Mouse (Mus musculus) activated CD4-positive, CD25-positive, alpha-beta regulatory T cell, adult 4 months (primary cell): Measurements from ENCODE around the gene Tspan18. TPM values are rescaled to one million over a fixed set of nuclear protein-coding genes. Genes with fewer than 3 reads are reported as not detected.

Experiments
- ATAC-seq: one replicate; pipeline ENCODE4 v1.8.0; 2017
- polyA plus RNA-seq, 2 experiments: library from polyadenylated mRNA; unstranded; fragments of 100-300 nt; shearing (Covaris generic); gene quantifications; one replicate each; pipeline ENCODE4 v1.2.1; 2017

The Tspan18 gene
- polyA plus RNA-seq, 2 experiments from 2014 or later = 0.54 TPM; not detected in 1

DNA sequence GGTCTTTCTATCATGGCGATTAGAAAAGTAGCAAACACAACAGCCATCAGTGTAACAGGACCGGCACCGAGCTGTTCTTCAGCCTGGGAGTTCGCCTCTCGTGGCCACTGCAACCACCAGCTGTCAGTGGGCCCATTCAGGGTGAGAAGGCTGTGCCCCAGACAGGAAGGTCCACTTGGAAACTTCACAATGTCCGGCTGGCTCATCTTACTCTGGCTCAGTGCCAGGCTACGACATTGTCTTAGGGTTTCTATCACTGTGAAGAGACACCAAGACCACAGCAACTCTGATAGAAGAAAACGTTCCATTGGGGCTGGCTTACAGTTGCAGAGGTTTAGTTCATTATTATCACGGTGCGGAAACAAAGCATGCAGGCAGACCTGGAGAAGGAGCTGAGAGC, 45.1 kb downstream of the Tspan18 start:
- no peak for ATAC-seq

DNA sequence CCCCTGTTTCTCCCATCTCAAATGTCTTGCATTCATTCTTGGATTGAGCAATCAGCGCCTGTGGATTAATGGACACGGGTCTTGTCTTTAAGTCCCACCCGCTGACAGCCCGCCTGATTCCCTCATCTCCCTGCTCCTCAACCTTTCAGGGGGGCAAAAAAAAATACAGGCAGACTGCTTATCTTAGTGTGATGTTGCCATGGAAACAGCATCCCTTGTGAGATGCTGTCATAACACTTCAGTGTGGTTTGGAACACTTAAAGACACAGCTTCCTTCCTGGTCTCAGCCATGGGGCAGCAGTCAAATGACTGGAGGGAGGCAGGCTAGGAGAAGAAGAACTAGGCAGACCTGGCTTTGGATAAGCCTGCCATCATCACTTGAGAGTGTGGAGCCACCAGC, 47.0 kb downstream of the Tspan18 start:
- no peak for ATAC-seq

DNA sequence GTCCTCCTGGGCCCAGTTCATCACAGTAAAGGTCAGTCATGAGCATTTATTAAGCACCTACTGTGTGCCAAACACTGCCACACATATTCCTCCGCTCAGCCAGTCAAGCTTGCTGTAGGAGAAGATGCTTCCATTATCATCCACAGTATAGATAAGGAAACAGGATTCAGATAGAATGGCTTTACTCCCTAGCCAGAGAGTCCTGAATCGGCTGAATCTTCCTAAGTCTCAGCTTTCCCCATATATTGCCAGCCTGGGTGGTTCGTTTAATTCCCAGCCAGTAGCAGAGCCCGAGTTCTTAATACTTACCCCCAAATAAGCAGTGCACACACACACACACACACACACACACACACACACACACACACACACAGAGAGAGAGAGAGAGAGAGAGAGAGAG, 47.6 kb downstream of the Tspan18 start:
- ATAC-seq = no peak

DNA sequence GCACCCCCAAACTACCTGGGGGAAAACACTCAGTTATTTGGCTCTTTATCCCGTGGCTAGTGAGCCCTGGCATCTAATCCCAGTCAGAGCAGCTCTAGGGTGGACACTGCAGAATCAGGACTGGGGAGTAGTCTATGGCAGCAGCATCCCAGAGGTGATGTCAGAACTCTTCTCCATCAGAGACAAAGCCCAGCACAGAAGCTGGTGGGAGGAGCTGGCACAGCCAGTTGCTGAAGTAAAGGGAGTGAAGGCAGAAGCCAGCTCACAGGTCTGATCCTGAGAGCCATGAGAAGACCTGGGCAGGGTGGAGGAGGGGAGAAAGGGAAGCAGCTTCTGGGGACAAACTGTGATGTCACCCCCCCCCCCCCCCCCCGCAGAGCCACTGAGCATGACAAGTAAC, 48.0 kb downstream of the Tspan18 start:
- no peak for ATAC-seq

DNA sequence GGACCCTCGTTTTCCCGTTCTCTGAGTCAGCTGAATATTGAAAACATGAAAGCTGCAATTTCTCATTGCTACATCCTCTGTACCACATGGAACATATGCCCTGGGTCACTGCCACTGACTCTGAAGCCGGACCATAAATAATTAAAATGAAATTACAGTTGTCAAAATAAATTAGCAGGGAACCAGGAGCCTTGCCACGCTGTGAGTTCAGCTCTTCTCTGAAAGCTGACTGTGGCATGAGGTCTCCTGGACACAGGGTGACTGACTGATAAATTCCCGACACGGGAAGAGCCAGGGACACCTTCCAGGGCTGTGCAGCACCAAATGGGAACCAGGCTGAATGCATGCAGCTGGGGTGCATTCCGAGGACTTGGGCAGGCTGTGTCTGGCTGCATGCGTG, 48.5 kb downstream of the Tspan18 start:
- no peak for ATAC-seq

DNA sequence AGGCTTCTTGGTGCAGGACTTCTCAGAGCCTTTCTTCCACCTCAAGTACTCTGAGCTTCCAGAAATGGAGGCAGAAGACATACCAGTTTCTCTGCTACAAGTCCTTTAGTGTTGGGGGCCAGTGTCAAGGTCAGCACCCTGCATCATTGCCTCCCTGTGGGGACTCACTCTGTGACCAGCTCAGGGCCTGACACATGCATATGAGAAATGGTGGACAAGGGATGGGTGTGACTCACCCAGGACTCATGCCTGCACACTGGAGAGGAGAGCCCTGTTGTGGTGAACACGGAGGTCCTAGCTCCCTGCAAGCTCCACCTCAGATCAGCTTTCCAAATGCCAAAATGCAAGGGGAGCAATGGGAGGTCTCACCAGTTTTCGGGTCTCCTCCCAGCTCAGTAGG, 49.7 kb downstream of the Tspan18 start:
- no peak for ATAC-seq

DNA sequence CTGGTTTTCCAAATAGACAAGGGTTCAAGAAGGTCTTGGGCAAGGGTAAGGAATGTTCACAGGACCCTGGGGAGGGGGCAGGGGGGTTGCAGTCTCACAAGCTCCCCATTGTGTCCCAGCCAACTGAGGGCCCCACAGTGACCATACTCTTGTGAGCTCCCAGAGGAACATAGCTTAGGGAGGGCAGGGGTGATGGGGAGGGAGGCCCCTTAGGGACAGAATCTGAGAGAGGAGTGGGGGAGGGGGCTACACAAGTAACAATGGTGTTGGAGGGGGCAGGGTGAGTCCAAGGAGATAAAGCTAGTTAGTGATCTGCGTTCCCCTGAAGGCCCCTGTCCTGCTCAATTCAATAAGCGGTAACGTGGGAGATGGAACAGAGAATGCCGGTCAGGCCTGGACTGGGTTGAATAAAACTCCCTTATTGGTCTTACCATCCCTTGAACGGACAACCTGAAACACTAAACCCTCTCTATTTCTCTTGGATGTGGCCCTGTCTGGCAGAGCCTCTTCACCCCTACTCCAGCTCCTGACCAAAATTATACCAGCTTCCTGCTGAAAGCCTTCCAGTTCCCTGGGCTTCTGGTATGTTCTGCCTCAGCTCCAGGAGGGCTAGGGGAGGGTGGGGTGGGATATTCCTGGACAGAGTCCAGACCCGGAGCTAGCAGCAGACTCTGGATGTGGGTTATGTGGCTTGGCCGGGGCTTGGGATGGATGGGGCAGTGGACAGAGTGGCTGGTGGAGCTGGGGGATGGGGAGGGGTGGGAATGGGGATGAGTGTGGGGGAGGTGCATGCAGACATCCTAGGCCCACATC, 50.6 kb downstream of the Tspan18 start:
- no peak for ATAC-seq

DNA sequence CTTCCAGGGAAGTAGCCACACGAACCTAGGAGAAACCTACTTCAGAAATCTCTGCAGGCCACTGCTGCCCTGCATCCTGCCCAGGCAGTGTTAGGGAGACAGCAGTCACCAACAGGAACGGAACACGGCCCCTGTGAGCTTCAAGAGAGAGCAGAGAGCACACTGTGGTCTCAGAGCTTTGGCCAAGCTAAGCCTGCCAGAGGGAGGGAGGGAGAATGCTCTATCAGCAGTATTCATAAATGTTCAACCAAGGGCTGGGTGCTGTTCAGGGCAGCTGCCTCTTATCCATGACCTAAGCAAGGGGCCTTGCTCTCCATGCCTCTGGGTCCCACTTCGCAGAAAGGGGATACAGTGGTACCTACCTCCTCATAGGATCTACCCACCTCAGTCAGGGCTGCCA, 51.7 kb downstream of the Tspan18 start:
- no peak for ATAC-seq

DNA sequence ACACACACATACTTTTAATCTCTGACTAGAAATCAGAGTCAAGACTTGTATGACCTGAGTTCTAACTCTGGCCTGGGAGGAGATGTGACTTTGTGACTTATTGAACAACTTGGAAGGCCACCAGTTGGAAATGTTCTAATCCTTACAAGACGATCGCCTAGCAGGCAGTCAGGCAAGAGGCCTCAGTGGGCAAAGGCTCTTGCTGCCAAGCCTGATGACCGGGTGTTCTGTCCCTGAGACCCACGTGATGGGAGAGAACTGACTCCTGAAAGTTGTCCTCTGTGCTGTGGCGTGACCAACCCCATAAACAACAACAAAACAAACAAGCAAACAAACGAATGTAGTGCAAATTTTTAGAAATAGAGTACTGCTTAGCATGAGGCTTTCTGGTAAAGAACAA, 52.8 kb downstream of the Tspan18 start:
- no peak for ATAC-seq

DNA sequence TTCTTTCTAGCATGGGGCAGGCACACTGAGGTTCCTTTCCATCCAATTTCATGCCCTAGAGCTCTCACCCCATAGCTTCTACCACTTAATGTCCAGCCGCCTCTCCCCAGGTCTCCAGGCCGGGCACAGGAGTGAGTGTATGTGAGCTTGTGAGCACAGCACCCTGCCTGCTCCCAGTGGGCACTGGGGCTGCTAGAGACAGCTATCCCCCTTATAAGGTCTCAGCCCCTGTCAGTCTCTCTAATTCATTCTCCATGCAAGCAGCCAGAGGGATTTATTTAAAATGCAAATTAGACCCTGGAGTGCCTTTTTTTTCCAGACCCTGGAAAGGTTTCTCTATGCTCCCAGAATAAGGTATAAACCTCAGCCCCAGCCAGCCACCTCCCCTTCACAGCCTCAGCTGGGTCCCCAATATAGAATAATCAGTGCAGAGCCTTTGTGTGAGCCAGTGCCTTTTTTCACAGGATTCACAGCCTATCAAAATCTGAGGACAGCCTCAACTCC, 54.1 kb downstream of the Tspan18 start:
- no peak for ATAC-seq

DNA sequence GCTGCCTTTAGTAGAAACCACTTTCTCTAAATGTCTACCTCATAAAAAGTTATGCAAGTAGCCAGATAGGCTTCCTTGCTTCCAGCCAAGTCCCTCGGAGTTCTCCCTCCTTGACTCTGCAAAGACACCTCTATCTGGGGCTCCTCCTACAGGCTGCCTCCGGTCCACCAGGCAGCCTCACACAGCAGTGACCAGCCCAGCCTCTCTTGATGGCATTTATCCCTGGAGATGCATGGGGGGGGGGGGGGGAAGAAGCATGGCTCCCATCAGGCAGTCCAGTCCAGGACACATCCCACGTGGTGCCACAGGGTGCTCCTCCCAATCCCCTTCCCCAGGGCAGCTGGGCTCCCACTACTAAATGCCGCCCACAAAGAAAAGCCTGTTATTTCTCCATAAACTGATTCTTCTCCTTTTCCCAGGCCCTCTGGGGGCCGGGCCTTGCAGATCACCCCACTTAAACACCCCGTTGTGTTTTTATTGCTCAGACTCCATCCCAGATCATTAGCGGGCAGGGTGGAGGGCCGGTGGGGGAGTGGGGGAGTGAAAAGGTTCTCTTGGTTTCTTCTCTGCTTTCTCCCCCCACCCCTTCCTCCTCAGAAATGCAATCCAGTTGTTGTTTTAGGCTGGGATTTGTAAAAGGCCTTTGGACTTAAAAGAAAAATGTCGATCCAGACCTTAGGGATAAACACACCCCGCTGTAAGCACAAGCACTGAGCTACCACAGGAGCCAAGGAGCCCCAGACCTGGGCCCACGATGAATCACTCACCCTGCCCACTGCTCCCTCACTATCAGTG, 55.9 kb downstream of the Tspan18 start:
- ATAC-seq = no peak

DNA sequence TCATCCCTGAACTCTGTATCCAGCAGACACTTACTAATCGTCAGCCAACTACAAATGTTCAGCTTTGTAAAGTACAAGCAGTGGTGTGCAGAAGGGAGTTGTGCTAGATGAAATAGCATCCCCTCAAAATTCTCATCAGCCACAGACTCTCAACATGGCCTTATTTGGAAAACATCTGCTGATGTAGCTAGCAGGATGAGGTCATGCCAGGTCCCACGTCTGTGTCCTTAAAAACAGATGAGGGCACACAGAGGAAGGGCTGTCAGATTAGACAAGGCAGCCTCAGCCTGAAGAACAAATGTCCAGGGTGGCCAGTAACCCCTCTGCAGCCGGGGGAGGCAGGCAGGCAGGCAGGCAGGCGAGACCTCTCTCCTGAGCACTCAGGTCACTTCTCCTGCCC, 56.8 kb downstream of the Tspan18 start:
- no peak for ATAC-seq

DNA sequence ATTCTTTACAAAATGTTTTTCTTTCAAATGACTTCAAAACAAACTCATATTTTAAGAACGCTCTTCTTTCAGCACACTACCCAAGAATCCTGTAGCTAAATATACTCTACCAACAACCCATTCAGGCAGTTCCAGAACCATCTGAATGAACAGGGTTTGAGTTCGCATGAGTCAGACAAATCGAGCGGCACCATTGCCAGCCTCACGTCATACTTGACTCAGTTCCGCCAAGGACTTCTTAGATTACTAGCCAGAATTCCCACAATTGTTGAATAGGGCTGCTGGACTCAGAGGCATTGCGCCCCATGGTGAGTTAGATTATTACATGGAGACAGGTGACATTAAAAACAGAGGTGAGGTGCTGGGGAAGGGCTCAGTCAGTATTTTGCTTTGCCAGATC, 58.3 kb downstream of the Tspan18 start:
- ATAC-seq = no peak

DNA sequence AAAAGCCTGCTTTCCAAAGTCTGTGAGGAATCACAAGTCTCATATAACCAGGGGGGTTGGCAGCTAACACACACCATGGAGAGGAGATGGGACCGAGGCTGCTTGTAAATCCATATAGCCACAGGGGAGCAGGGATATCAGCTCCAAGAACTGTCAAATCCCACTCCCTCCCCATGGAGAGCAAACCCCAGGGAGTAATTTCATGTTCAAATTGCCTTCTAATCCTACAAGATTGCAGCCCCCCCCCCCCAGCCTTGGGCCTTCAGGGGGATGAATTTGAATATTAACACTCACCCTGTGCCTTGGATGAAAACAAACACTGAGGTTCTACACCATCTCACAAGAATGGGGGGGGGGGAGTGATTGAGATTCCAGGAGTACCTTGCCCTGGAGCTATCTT, 60.4 kb downstream of the Tspan18 start:
- ATAC-seq = no peak

DNA sequence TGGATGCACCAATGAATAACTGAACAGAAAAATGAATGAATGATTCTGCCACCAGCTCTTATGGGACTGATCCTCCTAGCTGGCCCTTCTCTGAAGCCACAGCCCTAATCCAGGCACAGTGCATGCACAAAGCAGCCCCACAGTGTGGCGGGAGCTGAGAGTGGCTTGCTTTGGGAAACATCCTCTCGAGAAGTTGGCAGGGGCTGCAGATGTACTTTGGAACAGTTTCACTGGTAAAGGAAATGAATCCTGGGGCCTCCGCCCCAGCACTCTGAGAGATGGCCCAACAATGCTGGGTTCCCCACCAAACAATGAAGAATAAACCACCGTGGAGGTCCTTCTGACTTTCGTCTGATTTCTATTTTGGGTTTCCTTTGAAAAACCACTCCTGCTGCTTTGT, 64.2 kb downstream of the Tspan18 start:
- no peak for ATAC-seq

DNA sequence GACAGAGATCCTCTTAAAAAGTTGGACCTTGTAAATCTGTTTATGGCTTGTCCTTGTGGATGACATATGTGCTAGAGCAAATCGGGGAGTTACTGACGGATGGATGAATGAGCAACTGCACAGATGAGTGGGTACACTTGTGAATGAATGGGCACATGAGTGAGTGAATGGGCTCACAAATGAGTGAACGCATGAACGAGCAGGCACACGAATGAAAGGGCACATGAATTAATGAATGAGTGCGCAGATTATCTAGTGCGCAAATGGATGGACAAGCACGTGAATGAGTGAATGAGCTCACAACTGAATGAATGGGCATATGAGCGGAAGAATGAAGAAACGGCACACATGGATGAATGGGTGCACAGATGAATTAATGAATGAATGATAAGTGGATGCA, 64.7 kb downstream of the Tspan18 start:
- no peak for ATAC-seq

DNA sequence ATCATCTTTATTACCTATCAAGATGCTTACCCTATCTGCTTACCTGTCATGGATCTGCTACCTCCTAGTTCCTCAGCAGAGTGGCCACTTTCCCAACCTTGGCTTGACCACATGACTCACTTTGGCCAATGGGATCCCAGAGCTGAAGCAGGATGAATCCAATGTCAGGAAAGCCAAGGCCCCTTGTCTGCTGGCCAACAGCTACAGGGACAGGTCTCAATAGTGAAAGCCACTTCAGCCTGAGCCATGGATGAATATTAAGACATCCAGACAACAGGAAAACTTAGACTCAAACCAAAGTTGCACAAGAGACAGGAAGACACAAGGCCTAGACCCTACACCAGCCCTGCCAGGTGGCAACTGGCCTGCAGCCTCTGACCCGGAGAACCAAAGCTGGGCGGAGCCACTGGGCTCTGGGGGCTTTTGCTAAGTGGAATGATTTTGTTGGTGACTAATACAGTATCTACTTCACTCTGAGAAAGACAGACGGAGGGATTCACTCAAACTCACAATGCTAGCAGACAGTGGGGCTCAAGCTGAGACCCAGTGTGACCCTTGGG, 65.5 kb downstream of the Tspan18 start:
- ATAC-seq = no peak

DNA sequence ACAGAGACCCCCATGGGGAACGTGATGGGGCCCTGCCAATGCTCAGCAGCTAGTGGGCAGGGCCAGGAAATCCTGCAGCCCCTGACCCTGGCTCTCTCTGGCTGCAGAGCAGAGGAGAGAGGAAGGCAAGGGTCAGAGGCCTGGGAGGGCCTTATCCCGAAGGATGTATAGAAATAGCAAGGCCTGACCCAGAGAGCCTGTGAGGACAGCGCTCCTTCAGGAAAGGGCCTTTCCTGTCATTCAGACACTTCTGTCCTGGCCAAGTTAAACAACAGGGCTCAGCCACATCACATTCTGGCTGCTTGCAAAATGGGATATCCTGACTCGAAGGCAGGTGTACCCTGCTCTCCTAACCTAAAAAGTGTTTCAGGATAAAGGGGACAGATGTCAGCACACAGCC, 66.5 kb downstream of the Tspan18 start:
- no peak for ATAC-seq

DNA sequence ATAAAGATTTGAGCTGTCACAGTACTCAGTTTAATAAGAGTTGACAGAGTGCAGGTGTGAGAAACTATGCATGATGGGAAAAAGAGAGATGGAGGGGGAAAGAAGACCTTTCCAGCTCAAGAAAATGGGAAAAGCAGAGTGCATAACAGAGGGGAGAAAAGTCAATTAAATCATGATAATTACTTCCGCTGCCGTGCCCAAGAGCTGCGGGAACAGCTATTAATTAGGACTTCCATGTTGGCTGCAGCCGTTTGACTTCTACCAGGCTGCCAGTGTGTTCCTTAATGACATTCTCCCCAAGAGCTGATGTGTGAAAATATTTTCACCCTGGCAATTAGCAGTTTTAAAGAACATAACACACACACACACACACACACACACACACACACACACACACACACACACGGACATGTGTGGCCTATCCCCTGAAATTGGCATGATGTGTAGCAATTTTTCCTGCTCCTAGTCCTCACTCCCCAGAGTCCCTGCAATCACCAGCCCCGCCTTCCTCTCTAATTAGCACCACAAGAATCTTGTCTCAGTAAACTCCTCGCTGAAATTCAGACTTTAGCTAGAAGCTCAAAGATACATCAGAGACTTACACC, 67.6 kb downstream of the Tspan18 start:
- ATAC-seq = no peak

DNA sequence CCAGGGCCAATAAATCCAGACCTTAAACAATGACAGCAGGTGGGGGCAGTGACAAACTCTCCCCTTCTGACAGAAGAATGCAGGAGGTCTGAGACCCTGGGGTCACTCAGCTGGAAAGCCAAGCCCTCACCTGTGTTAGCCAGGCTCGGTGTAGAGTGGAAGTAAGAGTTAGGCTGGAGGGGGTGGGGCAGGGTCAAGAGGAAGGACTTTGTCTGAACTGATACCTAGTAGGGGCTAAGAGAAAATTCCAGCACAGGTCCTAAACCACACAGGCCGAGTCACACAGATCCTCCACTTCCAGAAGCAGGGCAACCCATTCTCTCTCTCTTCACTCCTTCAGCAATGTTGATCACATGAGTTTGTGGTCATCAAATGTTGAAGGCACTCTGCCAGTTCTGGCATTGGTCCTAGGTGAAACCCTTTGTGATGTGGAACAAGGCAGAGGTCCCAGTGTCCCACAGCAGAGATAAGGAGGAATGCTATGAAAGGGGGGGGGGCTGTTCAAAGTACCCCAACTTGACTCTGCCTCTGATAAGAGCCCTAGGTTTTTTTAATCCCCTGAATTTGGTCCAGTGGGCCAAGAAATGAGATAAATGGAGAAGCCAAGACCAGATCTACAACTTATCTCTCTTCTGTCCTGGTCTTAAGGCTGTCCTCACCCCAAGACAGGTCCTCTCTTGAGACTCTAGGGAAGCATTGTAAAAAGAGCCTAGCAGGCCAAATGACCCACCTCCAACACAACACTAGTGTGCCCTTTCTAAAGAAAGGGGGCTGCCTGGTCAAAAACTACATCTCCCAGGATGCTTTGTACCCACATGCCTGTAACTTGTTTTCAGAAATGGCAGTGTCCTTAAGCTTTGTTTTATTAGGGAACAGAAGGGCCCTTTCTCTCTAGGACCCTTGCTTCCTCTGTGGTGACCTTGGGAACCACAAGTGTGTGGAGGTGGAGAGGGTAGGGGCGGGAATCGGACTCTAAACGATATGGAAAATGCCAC, 71.7 kb downstream of the Tspan18 start:
- no peak for ATAC-seq

DNA sequence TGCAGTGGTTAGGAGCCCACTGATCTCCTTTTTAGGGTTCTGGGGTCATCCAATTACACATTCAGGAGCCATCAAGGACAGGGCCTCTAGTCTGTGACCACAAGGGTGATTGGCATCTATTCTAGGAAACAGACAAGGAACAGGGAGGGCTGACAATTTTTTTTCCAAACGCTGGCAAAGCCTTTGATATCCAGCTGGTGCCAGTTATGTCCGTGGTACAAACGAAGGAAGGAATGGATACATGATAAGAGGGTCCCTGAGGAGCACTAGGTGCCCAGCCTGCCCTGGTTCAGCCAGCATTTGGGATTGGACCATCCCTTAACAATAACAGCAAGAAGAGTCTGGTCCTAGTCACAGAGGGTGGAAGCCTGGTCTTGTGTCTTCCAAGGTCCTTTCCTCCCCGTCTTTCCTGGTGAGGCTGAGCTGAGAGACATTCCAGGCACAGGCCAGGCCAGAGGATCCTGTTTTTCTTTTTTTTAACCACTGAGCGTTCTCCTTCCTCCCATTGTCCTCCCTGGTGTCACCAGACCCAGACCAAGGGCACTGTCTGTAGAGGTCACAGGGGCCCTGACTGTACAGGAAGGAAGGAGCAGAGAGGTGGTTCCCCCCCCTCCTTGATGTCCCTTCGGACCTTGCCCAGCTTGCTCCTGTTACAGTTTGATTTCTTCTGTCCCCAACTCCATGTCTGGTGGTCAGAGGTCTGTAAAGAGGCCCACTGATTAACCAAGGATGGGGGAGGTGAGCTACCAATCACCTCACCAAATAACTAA, 72.6 kb downstream of the Tspan18 start:
- ATAC-seq = no peak
